Mouse (Mus musculus): ENCODE data around the gene Urm1. TPM values are rescaled to one million over a fixed set of nuclear protein-coding genes. Genes with fewer than 3 reads are reported as not detected.
A peak's percentile ranks its signal among the peaks of the same experiment; 100 is the strongest.

Gene Urm1
- polyA plus RNA-seq, 1 experiment = 74.8 TPM

DNA sequence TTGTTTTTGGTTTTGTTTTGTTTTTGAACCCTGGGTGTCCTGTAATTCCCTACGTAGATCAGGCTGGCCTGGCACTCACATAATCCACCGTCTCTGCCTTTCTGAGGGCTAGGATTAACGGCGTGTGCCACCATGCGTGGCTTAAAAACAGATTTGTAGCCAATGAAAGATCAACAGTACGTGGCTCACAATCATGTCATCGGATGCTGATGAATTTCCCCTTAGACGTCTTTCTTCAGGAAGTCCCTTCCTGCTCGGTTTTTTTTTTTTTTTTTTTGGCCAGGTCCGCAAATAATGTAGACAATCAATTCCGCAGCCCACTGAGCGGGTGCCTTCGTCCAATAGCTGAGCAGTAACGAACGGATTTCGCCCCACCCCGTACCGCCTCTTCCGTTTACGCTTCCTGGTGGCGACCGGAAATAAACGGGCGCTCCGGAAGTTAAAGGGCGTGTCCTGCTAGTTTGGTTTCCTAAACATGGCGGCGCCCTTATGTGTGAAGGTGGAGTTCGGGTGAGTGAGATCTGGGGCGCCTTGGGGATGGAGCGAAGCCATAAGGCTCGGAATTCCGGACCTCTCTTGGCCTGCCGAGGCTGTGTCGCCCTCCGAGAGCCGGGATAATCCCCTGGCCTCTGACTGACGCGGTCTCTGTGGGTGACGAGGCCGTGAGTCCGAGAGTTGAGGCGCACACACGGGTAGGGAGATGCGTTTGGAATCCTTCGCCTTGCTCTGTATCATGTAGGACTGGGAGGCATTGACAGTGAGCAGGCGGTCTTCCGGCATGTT, 7.2 kb downstream of the Urm1 start:
- TF ChIP-seq FLI1 (IDR thresholded peaks at IDR 0.05; ENCODE audit: low read length) (peak; percentile 94), GATA1 (IDR thresholded peaks at IDR 0.05; ENCODE audit: borderline replicate concordance, low read length) (no peak)
- Histone ChIP-seq H3K27me3 (replicated peaks) (no peaks in the 10 kb centered on the region), H3K4me1 (peaks cover 57% of the 10 kb centered on the region), H3K4me3 (replicated peaks) (peak overlapping the region; percentile 94), H3K36me3 (replicated peaks; ENCODE audit: low read length) (peaks cover 27% of the 10 kb centered on the region), H3K9me3 (no peaks in the 10 kb centered on the region)

DNA sequence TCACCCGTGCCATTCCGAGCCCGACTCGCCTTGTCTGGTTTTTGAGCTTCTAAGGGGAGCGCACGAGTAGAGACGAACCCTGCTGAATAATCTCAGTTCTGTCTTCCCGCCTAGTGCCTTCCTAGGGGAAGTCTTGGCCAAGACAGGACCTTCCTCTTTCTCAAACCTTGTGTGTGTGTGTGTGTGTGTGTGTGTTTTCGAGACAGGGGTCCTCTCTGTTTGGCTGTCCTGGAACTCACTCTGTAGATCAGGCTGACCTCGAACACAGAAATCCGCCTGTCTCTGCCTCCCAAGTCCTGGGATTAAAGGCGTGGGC, 7.8 kb downstream of the Urm1 start:
- Histone ChIP-seq H3K27me3 (replicated peaks) (no peaks in the 10 kb centered on the region), H3K4me3 (replicated peaks) (peak overlapping the region; percentile 94), H3K36me3 (replicated peaks; ENCODE audit: low read length) (peaks cover 30% of the 10 kb centered on the region), H3K9me3 (no peaks in the 10 kb centered on the region), H3K4me1 (peaks cover 58% of the 10 kb centered on the region)
- TF ChIP-seq GATA1 (IDR thresholded peaks at IDR 0.05; ENCODE audit: borderline replicate concordance, low read length) = no peak
- TF ChIP-seq FLI1 (IDR thresholded peaks at IDR 0.05; ENCODE audit: low read length) = no peak

DNA sequence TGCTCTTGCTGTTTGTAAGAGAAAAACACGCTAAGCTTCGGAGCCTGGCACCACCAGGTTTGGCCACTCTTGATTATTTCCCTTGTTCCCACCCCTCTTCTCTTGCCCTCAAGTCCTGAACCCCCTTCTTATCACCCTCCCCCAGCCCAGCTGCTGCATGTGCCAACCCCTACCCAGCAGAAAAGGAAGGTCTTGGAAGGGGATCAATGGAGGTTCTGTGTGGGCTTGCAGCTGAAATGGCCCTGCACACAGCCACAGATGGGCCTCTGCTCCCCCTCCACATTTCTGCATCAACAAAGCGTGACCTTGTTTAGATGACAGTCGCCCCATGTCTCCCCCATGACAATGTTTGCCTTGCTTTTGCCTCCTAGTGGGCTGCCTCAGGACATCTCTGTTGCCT, 11.2 kb downstream of the Urm1 start:
- peaks cover 63% of the 10 kb centered on the region for H3K36me3 ChIP-seq (replicated peaks; ENCODE audit: low read length)
- no peak for TF ChIP-seq FLI1 (IDR thresholded peaks at IDR 0.05; ENCODE audit: low read length)
- no peak for TF ChIP-seq GATA1 (IDR thresholded peaks at IDR 0.05; ENCODE audit: borderline replicate concordance, low read length)
- peaks cover 68% of the 10 kb centered on the region for H3K4me1 ChIP-seq
- H3K9me3 ChIP-seq = no peaks in the 10 kb centered on the region
- no peak overlapping the region for H3K4me3 ChIP-seq (replicated peaks)
- no peaks in the 10 kb centered on the region for H3K27me3 ChIP-seq (replicated peaks)

DNA sequence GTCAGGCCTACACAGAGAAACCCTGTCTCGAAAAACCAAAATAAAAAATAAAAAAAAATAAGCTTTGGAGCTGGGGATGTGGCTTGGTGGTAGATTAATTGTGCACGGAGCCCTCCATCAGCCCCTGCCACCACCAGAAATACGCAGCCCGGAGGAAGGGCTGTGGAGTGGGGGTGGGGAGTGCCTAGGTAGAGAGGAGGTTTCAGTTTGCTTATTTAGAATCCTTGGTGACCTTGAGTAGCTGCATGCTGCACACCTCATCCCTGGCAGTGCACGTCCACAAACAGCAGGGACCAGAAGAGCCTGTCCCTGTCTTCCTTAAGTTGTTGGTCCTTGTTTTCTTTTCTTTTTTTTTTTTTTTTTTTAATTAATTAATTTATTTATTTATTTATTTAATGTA, 13.9 kb downstream of the Urm1 start:
- Histone ChIP-seq H3K36me3 (replicated peaks; ENCODE audit: low read length) (peaks cover 81% of the 10 kb centered on the region), H3K4me1 (peaks cover 77% of the 10 kb centered on the region), H3K27me3 (replicated peaks) (no peaks in the 10 kb centered on the region), H3K4me3 (replicated peaks) (no peak overlapping the region), H3K9me3 (no peaks in the 10 kb centered on the region)
- TF ChIP-seq GATA1 (IDR thresholded peaks at IDR 0.05; ENCODE audit: borderline replicate concordance, low read length) (no peak), FLI1 (IDR thresholded peaks at IDR 0.05; ENCODE audit: low read length) (no peak)

DNA sequence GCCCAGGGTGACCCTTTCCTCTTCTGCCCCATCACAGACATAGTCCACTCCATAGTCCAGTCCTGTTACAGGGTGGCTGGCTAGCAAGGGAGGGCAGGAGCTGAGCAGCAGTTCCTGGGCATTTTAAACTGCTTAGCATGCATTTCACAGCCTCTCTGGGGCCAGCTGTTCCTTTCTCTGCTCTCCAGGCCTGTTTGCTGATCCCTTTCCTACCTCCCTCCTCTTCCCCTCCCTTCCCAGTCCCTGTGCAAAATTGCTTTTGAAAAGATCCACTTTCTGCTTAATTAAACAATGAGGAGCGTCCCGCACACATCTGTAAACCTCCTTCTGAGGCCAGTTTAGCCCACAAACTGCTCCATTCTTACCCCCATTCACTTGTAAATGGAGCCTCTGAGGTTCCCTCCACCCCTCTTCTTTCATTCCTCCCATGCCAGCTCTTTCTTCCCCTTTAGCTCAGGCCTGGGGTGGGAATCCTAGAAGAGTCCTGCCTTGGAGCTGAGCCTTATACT, 15.6 kb downstream of the Urm1 start:
- Histone ChIP-seq H3K9me3 (no peaks in the 10 kb centered on the region), H3K36me3 (replicated peaks; ENCODE audit: low read length) (peaks cover 86% of the 10 kb centered on the region), H3K4me3 (replicated peaks) (no peak overlapping the region), H3K27me3 (replicated peaks) (no peaks in the 10 kb centered on the region), H3K4me1 (peaks cover 77% of the 10 kb centered on the region)
- TF ChIP-seq FLI1 (IDR thresholded peaks at IDR 0.05; ENCODE audit: low read length) = no peak
- no peak for TF ChIP-seq GATA1 (IDR thresholded peaks at IDR 0.05; ENCODE audit: borderline replicate concordance, low read length)

DNA sequence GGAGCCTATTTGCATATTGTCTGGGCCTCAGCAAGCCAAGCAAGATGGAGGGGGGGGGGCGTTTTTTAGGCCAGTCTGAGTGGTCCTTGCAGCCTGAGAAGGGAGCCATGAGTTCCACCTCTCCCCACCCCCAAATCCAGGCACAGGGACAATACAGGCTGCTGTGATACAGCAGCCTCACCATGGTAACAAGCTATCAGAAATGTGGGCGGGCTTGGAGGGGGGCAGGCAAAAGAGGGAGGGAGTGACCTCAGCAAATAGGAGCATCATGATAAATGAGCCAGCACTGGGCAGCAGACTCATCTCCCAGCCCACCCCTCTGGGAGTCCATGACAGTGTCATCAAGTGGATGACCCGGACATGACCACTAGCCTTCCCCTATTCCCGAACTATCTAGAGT, 19.6 kb downstream of the Urm1 start:
- Histone ChIP-seq H3K4me1 (peaks cover 94% of the 10 kb centered on the region), H3K27me3 (replicated peaks) (no peaks in the 10 kb centered on the region), H3K36me3 (replicated peaks; ENCODE audit: low read length) (peaks cover 91% of the 10 kb centered on the region), H3K9me3 (no peaks in the 10 kb centered on the region), H3K4me3 (replicated peaks) (peak overlapping the region; percentile 73)
- peak; percentile 74 for TF ChIP-seq GATA1 (IDR thresholded peaks at IDR 0.05; ENCODE audit: borderline replicate concordance, low read length)
- no peak for TF ChIP-seq FLI1 (IDR thresholded peaks at IDR 0.05; ENCODE audit: low read length)

DNA sequence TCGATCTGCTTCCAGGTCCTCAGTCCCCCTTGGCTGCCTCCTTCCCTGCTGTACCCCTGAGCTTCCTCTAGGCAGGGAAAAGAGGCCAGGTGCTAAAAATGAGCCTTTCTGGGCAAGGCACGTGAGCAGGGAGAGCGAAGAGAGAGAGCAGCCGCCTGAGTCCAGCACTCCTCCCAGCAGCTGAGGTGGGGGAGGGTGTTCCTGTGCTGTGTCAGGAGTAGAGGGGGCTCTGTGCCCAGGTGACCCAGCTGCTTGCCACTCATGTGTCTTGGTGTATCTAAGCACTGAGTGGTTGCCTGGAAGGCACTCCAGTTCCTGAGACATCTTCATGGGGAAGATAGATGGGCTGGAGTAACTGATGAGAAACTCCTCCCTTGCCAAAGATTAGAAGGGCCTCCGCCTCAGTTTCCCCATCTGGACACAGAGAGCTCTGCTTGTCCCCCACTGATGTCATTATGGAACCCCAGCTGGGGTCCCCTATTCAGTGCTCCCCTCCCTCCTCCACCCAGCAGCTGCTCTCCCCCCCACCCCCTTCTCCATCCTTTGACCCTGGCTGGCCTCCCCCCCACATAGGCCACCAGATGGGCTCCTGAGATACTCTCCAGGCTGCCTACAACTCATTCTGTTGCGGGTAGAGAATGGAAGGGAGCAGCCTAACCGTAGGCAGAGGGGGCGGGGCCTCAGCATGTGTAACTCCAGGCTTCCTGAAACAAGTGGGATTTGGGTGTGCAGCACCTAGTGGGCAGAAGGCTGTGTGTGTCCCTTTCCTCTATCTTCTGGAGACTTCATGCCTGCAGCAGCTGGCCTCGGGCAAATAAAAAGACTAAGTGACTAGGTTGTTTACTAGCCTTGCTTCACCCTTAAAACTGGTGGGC, 23.6 kb downstream of the Urm1 start:
- peaks cover 84% of the 10 kb centered on the region for H3K4me1 ChIP-seq
- H3K36me3 ChIP-seq (replicated peaks; ENCODE audit: low read length) = peaks cover 86% of the 10 kb centered on the region
- TF ChIP-seq GATA1 (IDR thresholded peaks at IDR 0.05; ENCODE audit: borderline replicate concordance, low read length) = no peak
- no peak for TF ChIP-seq FLI1 (IDR thresholded peaks at IDR 0.05; ENCODE audit: low read length)
- H3K4me3 ChIP-seq (replicated peaks) = no peak overlapping the region
- H3K27me3 ChIP-seq (replicated peaks) = no peaks in the 10 kb centered on the region
- no peaks in the 10 kb centered on the region for H3K9me3 ChIP-seq

DNA sequence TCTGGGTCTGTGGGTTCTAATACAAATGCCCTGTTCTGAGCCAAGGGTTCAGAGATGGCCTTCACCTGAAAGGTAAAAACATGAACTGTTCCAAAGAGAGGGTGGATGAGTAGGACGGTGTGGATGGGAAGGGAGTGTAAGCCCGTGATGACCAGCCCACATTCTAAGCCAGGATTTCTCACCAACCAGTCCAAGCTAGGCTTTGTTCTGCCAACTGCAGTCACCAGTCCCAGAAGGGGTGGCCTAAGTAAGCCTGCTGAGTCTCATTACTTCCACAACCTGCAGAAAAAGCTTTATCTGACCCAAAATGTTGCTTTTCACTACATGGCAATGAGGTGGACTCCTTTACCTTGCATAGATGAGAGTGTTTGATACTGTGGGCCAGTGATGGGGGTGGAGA, 24.2 kb downstream of the Urm1 start:
- Histone ChIP-seq H3K9me3 (no peaks in the 10 kb centered on the region), H3K27me3 (replicated peaks) (no peaks in the 10 kb centered on the region), H3K4me1 (peaks cover 84% of the 10 kb centered on the region), H3K36me3 (replicated peaks; ENCODE audit: low read length) (peaks cover 84% of the 10 kb centered on the region), H3K4me3 (replicated peaks) (no peak overlapping the region)
- no peak for TF ChIP-seq FLI1 (IDR thresholded peaks at IDR 0.05; ENCODE audit: low read length)
- no peak for TF ChIP-seq GATA1 (IDR thresholded peaks at IDR 0.05; ENCODE audit: borderline replicate concordance, low read length)

DNA sequence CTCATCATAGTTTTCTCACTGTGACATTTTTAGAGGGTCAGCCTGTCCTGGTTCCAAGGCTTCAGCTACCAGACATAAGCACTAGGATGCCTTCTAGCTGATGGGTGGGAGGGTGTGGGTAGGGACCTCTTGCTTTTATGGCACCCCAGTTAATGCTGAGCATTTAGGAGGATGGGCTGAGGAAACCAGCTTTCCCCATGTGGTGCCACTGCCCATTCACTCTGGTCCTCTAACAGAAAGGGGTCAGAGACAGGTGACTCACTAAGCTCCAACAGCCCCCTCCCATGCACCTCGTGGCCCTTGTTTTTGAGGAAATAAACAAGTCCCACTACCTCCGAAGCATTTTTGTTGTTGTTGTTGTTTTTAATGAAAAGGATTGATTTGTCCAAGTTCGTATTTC, 24.8 kb downstream of the Urm1 start:
- peaks cover 84% of the 10 kb centered on the region for H3K4me1 ChIP-seq
- no peak for TF ChIP-seq FLI1 (IDR thresholded peaks at IDR 0.05; ENCODE audit: low read length)
- no peak for TF ChIP-seq GATA1 (IDR thresholded peaks at IDR 0.05; ENCODE audit: borderline replicate concordance, low read length)
- no peaks in the 10 kb centered on the region for H3K27me3 ChIP-seq (replicated peaks)
- no peak overlapping the region for H3K4me3 ChIP-seq (replicated peaks)
- no peaks in the 10 kb centered on the region for H3K9me3 ChIP-seq
- peaks cover 78% of the 10 kb centered on the region for H3K36me3 ChIP-seq (replicated peaks; ENCODE audit: low read length)

DNA sequence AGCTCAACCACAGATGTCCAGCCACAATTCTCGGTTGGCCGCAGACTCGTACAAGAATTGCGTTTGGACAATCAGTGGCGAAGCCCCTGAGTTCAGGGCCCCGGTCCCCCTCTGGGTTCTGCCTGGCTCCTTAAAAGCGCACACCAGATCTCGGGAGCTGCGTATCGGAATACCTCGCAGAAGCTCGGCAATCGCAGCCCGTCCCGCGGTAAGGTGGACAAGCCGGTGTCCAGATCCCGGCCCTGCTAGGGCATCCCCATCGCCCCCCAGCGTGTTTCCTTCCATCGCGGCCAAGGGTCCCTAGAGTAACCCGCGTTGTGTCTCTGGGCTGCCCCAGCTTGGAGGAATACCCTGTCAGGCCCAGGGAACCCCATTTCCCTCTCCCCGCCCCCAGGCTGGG, 25.8 kb downstream of the Urm1 start:
- no peaks in the 10 kb centered on the region for H3K27me3 ChIP-seq (replicated peaks)
- H3K4me1 ChIP-seq = peaks cover 84% of the 10 kb centered on the region
- peaks cover 71% of the 10 kb centered on the region for H3K36me3 ChIP-seq (replicated peaks; ENCODE audit: low read length)
- no peak for TF ChIP-seq GATA1 (IDR thresholded peaks at IDR 0.05; ENCODE audit: borderline replicate concordance, low read length)
- TF ChIP-seq FLI1 (IDR thresholded peaks at IDR 0.05; ENCODE audit: low read length) = no peak
- no peaks in the 10 kb centered on the region for H3K9me3 ChIP-seq
- H3K4me3 ChIP-seq (replicated peaks) = no peak overlapping the region
